In genomic region chrX:70475215-70475765, GRCm38 (mm10) we compare ENCODE assay signal across 9 mouse cellular contexts. TPM values are rescaled to one million over a fixed set of nuclear protein-coding genes. Genes with fewer than 3 reads are reported as not detected.
A peak's percentile ranks its signal among the peaks of the same experiment; 100 is the strongest.
DNase-seq lines count a peak whose midpoint lies in the region; ATAC-seq lines count a peak whose summit lies in the region.
"Had no signal": no experiment of that assay in that cellular context is flagged by ENCODE, and none has a peak within 500 bp of the region (broad histone marks: within the 10 kb centered on the region; RNA-seq: fewer than 3 reads in every experiment).

No protein-coding gene starts in this region.

- no peaks in the 10 kb centered on the region for H3K36me3 ChIP-seq in lung, embryonic 15.5 days
- no peaks in the 10 kb centered on the region for H3K36me3 ChIP-seq in forebrain, embryonic 16.5 days (ENCODE audit: control insufficient read depth, insufficient read depth)
- no peaks in the 10 kb centered on the region for H3K36me3 ChIP-seq in limb, embryonic 13.5 days
- H3K36me3 ChIP-seq in stomach, embryonic 15.5 days: no peaks in the 10 kb centered on the region

- no peaks in the 10 kb centered on the region for H3K4me1 ChIP-seq in lung, embryonic 15.5 days
- peaks cover 10% of the 10 kb centered on the region; the same call in 1 of the 2 replicates for H3K4me1 ChIP-seq in forebrain, embryonic 16.5 days (replicated peaks; ENCODE audit: control insufficient read depth, insufficient read depth, low read length)
- peaks cover 5% of the 10 kb centered on the region for H3K4me1 ChIP-seq in limb, embryonic 13.5 days
- H3K4me1 ChIP-seq in stomach, embryonic 15.5 days: no peaks in the 10 kb centered on the region

- H3K27ac ChIP-seq in lung, embryonic 15.5 days: no peak overlapping the region
- no peak overlapping the region for H3K27ac ChIP-seq in forebrain, embryonic 16.5 days (ENCODE audit: low read length)
- no peak overlapping the region for H3K27ac ChIP-seq in limb, embryonic 13.5 days
- H3K27ac ChIP-seq in stomach, embryonic 15.5 days: no peak overlapping the region

- H3K9me3 ChIP-seq in lung, embryonic 15.5 days: no peaks in the 10 kb centered on the region
- no peaks in the 10 kb centered on the region for H3K9me3 ChIP-seq in forebrain, embryonic 16.5 days (ENCODE audit: control insufficient read depth, low read length)
- no peaks in the 10 kb centered on the region for H3K9me3 ChIP-seq in limb, embryonic 13.5 days
- no peaks in the 10 kb centered on the region for H3K9me3 ChIP-seq in stomach, embryonic 15.5 days

- ATAC-seq in lung, embryonic 15.5 days (ENCODE audit: borderline replicate concordance, extremely low read depth, low FRiP score, low TSS enrichment): no peak
- no peak for ATAC-seq in forebrain, embryonic 16.5 days
- ATAC-seq in limb, embryonic 13.5 days (ENCODE audit: low FRiP score, low read depth): no peak
- no peak for ATAC-seq in stomach, embryonic 15.5 days (ENCODE audit: insufficient read depth, low FRiP score, low read depth)
- ATAC-seq: Patski had no signal

- no peak overlapping the region for H3K9ac ChIP-seq in lung, embryonic 15.5 days
- no peak overlapping the region for H3K9ac ChIP-seq in forebrain, embryonic 16.5 days (replicated peaks; ENCODE audit: low read depth, low read length)
- H3K9ac ChIP-seq in limb, embryonic 13.5 days: no peak overlapping the region
- no peak overlapping the region for H3K9ac ChIP-seq in stomach, embryonic 15.5 days

- no peak for DNase-seq in lung, postnatal 4 days
- DNase-seq in thymus, postnatal 14 days: no peak
- no peak for DNase-seq in cerebellum, adult 8-10 months
- DNase-seq: kidney, adult 2 months had no signal

- H3K27me3 ChIP-seq in lung, embryonic 15.5 days: no peaks in the 10 kb centered on the region
- no peaks in the 10 kb centered on the region for H3K27me3 ChIP-seq in forebrain, embryonic 16.5 days (replicated peaks; ENCODE audit: control insufficient read depth, insufficient read depth, low read length)
- peaks cover 3% of the 10 kb centered on the region; the same call in 1 of the 2 replicates for H3K27me3 ChIP-seq in limb, embryonic 13.5 days
- no peaks in the 10 kb centered on the region for H3K27me3 ChIP-seq in stomach, embryonic 15.5 days (replicated peaks)

- H3K4me2 ChIP-seq in lung, embryonic 15.5 days: peak overlapping the region; percentile 58
- H3K4me2 ChIP-seq in forebrain, embryonic 16.5 days (ENCODE audit: low read length): peak overlapping the region; percentile 57
- H3K4me2 ChIP-seq in limb, embryonic 13.5 days (replicated peaks): peak overlapping the region; percentile 64
- peak overlapping the region; percentile 51; the same call in 1 of the 2 replicates for H3K4me2 ChIP-seq in stomach, embryonic 15.5 days

- WGBS in lung, embryonic 15.5 days: 81% methylated on average over 3 of the region's 3 CpGs
- WGBS in forebrain, embryonic 16.5 days: 56% methylated on average over 3 of the region's 3 CpGs
- 70% methylated on average over 3 of the region's 3 CpGs for WGBS in limb, embryonic 13.5 days
- 68% methylated on average over 3 of the region's 3 CpGs for WGBS in stomach, embryonic 15.5 days

- H3K4me3 ChIP-seq in lung, embryonic 15.5 days: no peak overlapping the region
- peak overlapping the region; percentile 56 for H3K4me3 ChIP-seq in forebrain, embryonic 16.5 days (replicated peaks; ENCODE audit: low read length)
- H3K4me3 ChIP-seq in limb, embryonic 13.5 days: peak overlapping the region; percentile 60
- peak overlapping the region; percentile 57; the same call in 1 of the 2 replicates for H3K4me3 ChIP-seq in stomach, embryonic 15.5 days (replicated peaks)

RNA-seq across cellular contexts. Expression of gene Tmem185a, which starts 1.7 kb away (rescaled TPM):
- 39.3 and 39.5 TPM in 2 replicates for polyA plus RNA-seq in lung, embryonic 15.5 days (2015; fragmentation: Nextera tagmentation; extraction: Ambion mirVana)
- polyA plus RNA-seq in forebrain, embryonic 16.5 days (2015; fragmentation: Nextera tagmentation; extraction: Ambion mirVana): 46.9 and 55.2 TPM in 2 replicates
- polyA plus RNA-seq in limb, embryonic 13.5 days (2015; fragmentation: Nextera tagmentation; extraction: Ambion mirVana): 40.8 and 42.5 TPM in 2 replicates
- 39.5 and 41.2 TPM in 2 replicates for polyA plus RNA-seq in stomach, embryonic 15.5 days (2015; fragmentation: Nextera tagmentation; extraction: Ambion mirVana)
